Mouse (Mus musculus): Measurements from ENCODE around the gene Cpeb3.

DNA sequence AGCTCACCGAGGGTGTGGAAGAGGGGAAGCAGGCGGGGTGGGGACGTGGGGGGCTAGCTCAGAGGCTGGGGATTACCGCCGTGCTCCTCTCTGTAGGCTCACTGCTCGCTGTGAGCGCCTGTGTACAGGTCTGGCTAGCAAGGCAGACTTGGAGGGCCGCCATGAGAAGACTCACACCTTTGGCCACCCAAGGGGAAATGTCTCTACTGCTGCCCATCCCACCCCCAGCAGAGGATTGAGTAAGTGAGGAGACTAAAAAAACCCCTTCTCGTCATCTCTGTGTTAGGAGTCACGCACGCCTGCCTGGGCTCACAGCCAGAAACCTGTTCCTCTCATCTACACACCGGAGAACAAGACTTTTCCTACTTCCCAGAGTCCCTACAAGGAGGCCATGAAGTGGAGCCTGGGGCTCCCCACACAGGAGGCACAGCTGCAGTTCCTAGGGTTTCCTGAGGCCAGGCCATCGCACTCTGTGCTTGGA is 182.5 kb downstream of the Cpeb3 start:
- TF ChIP-seq CTCF (IDR thresholded peaks at IDR 0.05; ENCODE audit: control insufficient read depth, insufficient read depth, insufficient read length), result no peak
- no peak for TF ChIP-seq FOSL1 (IDR thresholded peaks at IDR 0.05; ENCODE audit: insufficient read depth, low read length, poor library complexity, severe bottlenecking)
- TF ChIP-seq MYOG (IDR thresholded peaks at IDR 0.05; ENCODE audit: control insufficient read depth, extremely low read depth, insufficient read length), result no peak
- TF ChIP-seq MAX (IDR thresholded peaks at IDR 0.05), result no peak
- TF ChIP-seq USF1 (IDR thresholded peaks at IDR 0.05; ENCODE audit: low read depth), result no peak
